ENCODE assay signal across 15 mouse cellular contexts in genomic region chr5:99031551-99032149, GRCm38 (mm10). TPM values are rescaled to one million over a fixed set of nuclear protein-coding genes. Genes with fewer than 3 reads are reported as not detected.
"Had no signal": no experiment of that assay in that cellular context is flagged by ENCODE, and none has a peak within 500 bp of the region (broad histone marks: within the 10 kb centered on the region; RNA-seq: fewer than 3 reads in every experiment).

No protein-coding gene starts in this region.

- DNase-seq: kidney, postnatal 14 days; left cerebral cortex, postnatal 4 days; lung, adult 2 months; lung, postnatal 36 days; thymus, postnatal 4 days had no signal

- H3K36me3 ChIP-seq: kidney, embryonic 15.5 days; limb, embryonic 13.5 days; neural tube, embryonic 12.5 days had no signal

- H3K9ac ChIP-seq: kidney, embryonic 15.5 days; limb, embryonic 13.5 days; liver, embryonic 14.5 days; neural tube, embryonic 12.5 days had no signal

- H3K4me3 ChIP-seq: kidney, embryonic 15.5 days; limb, embryonic 13.5 days; neural tube, embryonic 12.5 days had no signal

- H3K4me2 ChIP-seq: kidney, embryonic 15.5 days; limb, embryonic 13.5 days; neural tube, embryonic 12.5 days had no signal

- H3K9me3 ChIP-seq: kidney, embryonic 15.5 days; neural tube, embryonic 12.5 days had no signal

- ATAC-seq: lung, postnatal 0 days had no signal

- H3K27ac ChIP-seq: kidney, embryonic 15.5 days; limb, embryonic 13.5 days; liver, embryonic 14.5 days; neural tube, embryonic 12.5 days; stomach, postnatal 0 days had no signal

RNA-seq across cellular contexts. Expression of gene Prkg2, which starts 5.5 kb away (rescaled TPM):
- total RNA-seq: liver, adult 2 months; megakaryocyte progenitor cell, adult 5-6 weeks; monocyte, adult 5-6 weeks; neutrophil, adult 5-6 weeks had no signal
- polyA plus RNA-seq: liver, adult 2 months had no signal
